Mouse (Mus musculus) bone marrow, adult 2 months (tissue): Measurements from ENCODE around the gene Msmo1.

ENCODE experiments used
- CTCF ChIP-seq: fragments of 200-500 bp; IDR thresholded peaks from 2 replicates; pipeline ENCODE4 v1.5.1; 2011; ENCODE audit warnings: low read length, control low read depth; ENCODE audit not compliant: control insufficient read depth, insufficient read depth
- POLR2A ChIP-seq: fragments of 200-500 bp; IDR thresholded peaks from 2 replicates; pipeline ENCODE4 v1.6.1; 2011; ENCODE audit warnings: low read depth, mild to moderate bottlenecking, control low read depth, low read length, borderline replicate concordance; ENCODE audit not compliant: control insufficient read depth

- TF ChIP-seq CTCF: no peak
- no peak for TF ChIP-seq POLR2A
These were observed 35.1 kb upstream of the Msmo1 start for GRCm38 (mm10) chr8:64768645-64769044.
